Mouse (Mus musculus) lung, postnatal 0 days (tissue): ENCODE measurements around the gene 4632433K11Rik.

Experiments used
- CTCF ChIP-seq: IDR thresholded peaks from 2 replicates; pipeline ENCODE4 v1.5.1; 2016; ENCODE audit warnings: antibody characterized with exemption, mild to moderate bottlenecking
- EP300 ChIP-seq: IDR thresholded peaks from 2 replicates; pipeline ENCODE4 v1.6.1; 2016; ENCODE audit warnings: antibody characterized with exemption, mild to moderate bottlenecking, control low read depth

GRCm38 (mm10) chr7:5046112-5046511 lies 12.2 kb downstream of the 4632433K11Rik start:
- TF ChIP-seq CTCF (peak; percentile 6; the same call in 1 of the 2 replicates), EP300 (no peak)
